Mouse (Mus musculus): Measurements from ENCODE around the gene Fggy.

The Fggy gene

GRCm38 (mm10) chr4:95860601-95861000, 303.3 kb downstream of the Fggy start:
- no peak for DNase-seq (ENCODE audit: low spot score)

GRCm38 (mm10) chr4:95861074-95861473, 303.8 kb downstream of the Fggy start:
- DNase-seq (ENCODE audit: low spot score): peak; percentile 5

GRCm38 (mm10) chr4:95861741-95862155, 304.4 kb downstream of the Fggy start:
- DNase-seq (ENCODE audit: low spot score): peak; percentile 21

GRCm38 (mm10) chr4:95862276-95862675, 305.0 kb downstream of the Fggy start:
- DNase-seq (ENCODE audit: low spot score): no peak

- no peak for DNase-seq (ENCODE audit: low spot score)
Observed at GRCm38 (mm10) chr4:95862781-95863499, 305.6 kb downstream of the Fggy start.

GRCm38 (mm10) chr4:95863500-95863803, 306.1 kb downstream of the Fggy start:
- DNase-seq (ENCODE audit: low spot score): no peak

GRCm38 (mm10) chr4:95865251-95865650, 307.9 kb downstream of the Fggy start:
- no peak for DNase-seq (ENCODE audit: low spot score)

- DNase-seq (ENCODE audit: low spot score): no peak
Observed at GRCm38 (mm10) chr4:95865882-95866281, 308.6 kb downstream of the Fggy start.

- DNase-seq (ENCODE audit: low spot score): no peak
Observed at GRCm38 (mm10) chr4:95867103-95867502, 309.8 kb downstream of the Fggy start.

GRCm38 (mm10) chr4:95868348-95868747, 311.0 kb downstream of the Fggy start:
- no peak for DNase-seq (ENCODE audit: low spot score)

GRCm38 (mm10) chr4:95871216-95871881, 314.0 kb downstream of the Fggy start:
- DNase-seq (ENCODE audit: low spot score): peak; percentile 73

GRCm38 (mm10) chr4:95875896-95876295, 318.6 kb downstream of the Fggy start:
- DNase-seq (ENCODE audit: low spot score): no peak

GRCm38 (mm10) chr4:95877436-95877835, 320.1 kb downstream of the Fggy start:
- no peak for DNase-seq (ENCODE audit: low spot score)

- no peak for DNase-seq (ENCODE audit: low spot score)
Observed at GRCm38 (mm10) chr4:95881751-95882350, 324.5 kb downstream of the Fggy start.

GRCm38 (mm10) chr4:95884184-95885145, 327.2 kb downstream of the Fggy start:
- DNase-seq (ENCODE audit: low spot score): no peak

- no peak for DNase-seq (ENCODE audit: low spot score)
Observed at GRCm38 (mm10) chr4:95895199-95895754, 338.0 kb downstream of the Fggy start.

GRCm38 (mm10) chr4:95896571-95896970, 339.3 kb downstream of the Fggy start:
- peak; percentile 19 for DNase-seq (ENCODE audit: low spot score)

GRCm38 (mm10) chr4:95897236-95897874, 340.0 kb downstream of the Fggy start:
- DNase-seq (ENCODE audit: low spot score): peak; percentile 40

- no peak for DNase-seq (ENCODE audit: low spot score)
Observed at GRCm38 (mm10) chr4:95898714-95899113, 341.4 kb downstream of the Fggy start.

- peak; percentile 76 for DNase-seq (ENCODE audit: low spot score)
Observed at GRCm38 (mm10) chr4:95899926-95900712, 342.8 kb downstream of the Fggy start.

GRCm38 (mm10) chr4:95900815-95901214, 343.5 kb downstream of the Fggy start:
- DNase-seq (ENCODE audit: low spot score): no peak

Data from adipocyte (in vitro differentiated cells).